In genomic region chr2:172817058-172817745, GRCm38 (mm10) we compare ENCODE assay signal across 23 mouse cellular contexts.
A peak's percentile ranks its signal among the peaks of the same experiment; 100 is the strongest.
DNase-seq lines count a peak whose midpoint lies in the region; ATAC-seq and TF ChIP-seq lines count a peak whose summit lies in the region.
"Had no signal": no experiment of that assay in that cellular context is flagged by ENCODE, and none has a peak within 500 bp of the region (broad histone marks: within the 10 kb centered on the region; RNA-seq: fewer than 3 reads in every experiment).

No protein-coding gene starts in this region.

- 0 out of 2 replicates have a peak, but pooled peaks have one; percentile 15 for ATAC-seq in heart, embryonic 16.5 days (replicated peaks; ENCODE audit: extremely low read depth, insufficient read depth, low FRiP score)
- no peak for ATAC-seq in heart, embryonic 11.5 days (replicated peaks; ENCODE audit: insufficient number of reproducible peaks, low FRiP score, low TSS enrichment)
- 0 out of 2 replicates have a peak, but pooled peaks have one; percentile 53 for ATAC-seq in limb, embryonic 15.5 days (ENCODE audit: insufficient number of reproducible peaks, low FRiP score, low TSS enrichment, low read depth)
- ATAC-seq: forebrain, embryonic 15.5 days; intestine, embryonic 15.5 days had no signal

- H3K27ac ChIP-seq in heart, embryonic 16.5 days (ENCODE audit: low read length), result no peak overlapping the region
- no peak overlapping the region for H3K27ac ChIP-seq in heart, embryonic 11.5 days (ENCODE audit: low read depth, low read length)
- peak overlapping the region; percentile 43; the same call in 1 of the 2 replicates for H3K27ac ChIP-seq in limb, embryonic 15.5 days
- no peak overlapping the region for H3K27ac ChIP-seq in thymus, adult 2 months (ENCODE audit: control insufficient read depth, insufficient read depth, low read length)
- no peak overlapping the region for H3K27ac ChIP-seq in forebrain, embryonic 10.5 days
- H3K27ac ChIP-seq: forebrain, embryonic 15.5 days; hindbrain, embryonic 13.5 days; intestine, embryonic 15.5 days; kidney, embryonic 15.5 days; liver, embryonic 14.5 days; lung, embryonic 15.5 days had no signal

- TF ChIP-seq POLR2A in thymus, adult 2 months (IDR thresholded peaks at IDR 0.05; ENCODE audit: control insufficient read depth, extremely low read depth, insufficient read depth, low read length, poor library complexity), result no peak

- H3K27me3 ChIP-seq in heart, embryonic 16.5 days (ENCODE audit: control insufficient read depth, insufficient read depth, low read length), result peaks cover 2% of the 10 kb centered on the region
- H3K27me3 ChIP-seq in heart, embryonic 11.5 days (ENCODE audit: control insufficient read depth, insufficient read depth, low read length), result peaks cover 7% of the 10 kb centered on the region
- 0 out of 2 replicates have a peak, but pooled peaks cover 6% of the 10 kb centered on the region for H3K27me3 ChIP-seq in limb, embryonic 15.5 days
- H3K27me3 ChIP-seq in thymus, adult 2 months (ENCODE audit: control insufficient read depth, insufficient read depth, low read length), result no peaks in the 10 kb centered on the region
- peaks cover 23% of the 10 kb centered on the region for H3K27me3 ChIP-seq in forebrain, embryonic 10.5 days (ENCODE audit: poor library complexity, severe bottlenecking)
- H3K27me3 ChIP-seq: forebrain, embryonic 15.5 days; intestine, embryonic 15.5 days had no signal

- no peak overlapping the region for H3K4me3 ChIP-seq in heart, embryonic 16.5 days (ENCODE audit: low read length)
- H3K4me3 ChIP-seq in heart, embryonic 11.5 days (ENCODE audit: low read depth, low read length), result no peak overlapping the region
- no peak overlapping the region for H3K4me3 ChIP-seq in limb, embryonic 15.5 days
- no peak overlapping the region for H3K4me3 ChIP-seq in thymus, adult 2 months (ENCODE audit: control insufficient read depth, insufficient read depth, low read length)
- no peak overlapping the region for H3K4me3 ChIP-seq in forebrain, embryonic 10.5 days
- H3K4me3 ChIP-seq: erythroblast, embryonic 14.5 days; forebrain, embryonic 15.5 days; hindbrain, embryonic 13.5 days; intestine, embryonic 15.5 days; kidney, embryonic 15.5 days; lung, embryonic 15.5 days had no signal

- no peak overlapping the region for H3K9ac ChIP-seq in heart, embryonic 16.5 days (ENCODE audit: low read length)
- no peak overlapping the region for H3K9ac ChIP-seq in heart, embryonic 11.5 days (ENCODE audit: low read depth, low read length)
- H3K9ac ChIP-seq in limb, embryonic 15.5 days, result no peak overlapping the region
- H3K9ac ChIP-seq: forebrain, embryonic 15.5 days; hindbrain, embryonic 13.5 days; intestine, embryonic 15.5 days; kidney, embryonic 15.5 days; liver, embryonic 14.5 days; lung, embryonic 15.5 days had no signal

- H3K9me3 ChIP-seq in heart, embryonic 16.5 days (replicated peaks; ENCODE audit: control insufficient read depth, low read length), result peaks cover 6% of the 10 kb centered on the region
- peaks cover 2% of the 10 kb centered on the region; the same call in 1 of the 2 replicates for H3K9me3 ChIP-seq in heart, embryonic 11.5 days (replicated peaks; ENCODE audit: control insufficient read depth, low read length)
- no peaks in the 10 kb centered on the region for H3K9me3 ChIP-seq in limb, embryonic 15.5 days
- H3K9me3 ChIP-seq in forebrain, embryonic 10.5 days, result peaks cover 4% of the 10 kb centered on the region
- H3K9me3 ChIP-seq: forebrain, embryonic 15.5 days; hindbrain, embryonic 13.5 days; intestine, embryonic 15.5 days; kidney, embryonic 15.5 days; lung, embryonic 15.5 days had no signal

- TF ChIP-seq CTCF in thymus, adult 2 months (IDR thresholded peaks at IDR 0.05; ENCODE audit: borderline replicate concordance, control insufficient read depth, extremely low read depth, insufficient read depth, low read length, poor library complexity), result no peak

- WGBS in heart, embryonic 16.5 days, result 66% methylated on average over 8 of the region's 8 CpGs
- WGBS in heart, embryonic 11.5 days (ENCODE audit: insufficient replicate concordance), result 68% methylated on average over 8 of the region's 8 CpGs
- 35% methylated on average over 8 of the region's 8 CpGs for WGBS in limb, embryonic 15.5 days
- WGBS in thymus, adult 2 months, result 21% methylated on average over 8 of the region's 8 CpGs
- WGBS in forebrain, embryonic 10.5 days, result 81% methylated on average over 8 of the region's 8 CpGs

- no peak overlapping the region for H3K4me2 ChIP-seq in heart, embryonic 16.5 days (ENCODE audit: low read depth, low read length)
- H3K4me2 ChIP-seq in heart, embryonic 11.5 days, result no peak overlapping the region
- H3K4me2 ChIP-seq in limb, embryonic 15.5 days, result no peak overlapping the region
- H3K4me2 ChIP-seq: forebrain, embryonic 15.5 days; hindbrain, embryonic 13.5 days; intestine, embryonic 15.5 days; kidney, embryonic 15.5 days; lung, embryonic 15.5 days; midbrain, embryonic 11.5 days had no signal

- DNase-seq in thymus, adult 2 months, result peak; percentile 52
- no peak for DNase-seq in forebrain, embryonic 10.5 days (ENCODE audit: extremely low spot score, low spot score)
- no peak for DNase-seq in left cerebral cortex, postnatal 10 days (ENCODE audit: extremely low spot score in 1 of 2, low spot score in 2 of 2)
- DNase-seq in left cerebral cortex, adult 8-10 months (ENCODE audit: low spot score in 2 of 2), result no peak
- DNase-seq: adrenal gland, postnatal 25 days; cerebellum, adult 11 months; cerebellum, postnatal 14 days; heart, postnatal 14 days; layer of hippocampus, postnatal 36 days; lung, postnatal 4 days; retina, postnatal 1 day had no signal

- no peaks in the 10 kb centered on the region for H3K36me3 ChIP-seq in heart, embryonic 16.5 days (ENCODE audit: control insufficient read depth, insufficient read depth)
- H3K36me3 ChIP-seq in heart, embryonic 11.5 days (ENCODE audit: control insufficient read depth, insufficient read depth, low read length), result no peaks in the 10 kb centered on the region
- no peaks in the 10 kb centered on the region for H3K36me3 ChIP-seq in limb, embryonic 15.5 days
- no peaks in the 10 kb centered on the region for H3K36me3 ChIP-seq in thymus, adult 2 months (ENCODE audit: control insufficient read depth, insufficient read depth, low read length)
- H3K36me3 ChIP-seq in forebrain, embryonic 10.5 days (replicated peaks), result no peaks in the 10 kb centered on the region
- H3K36me3 ChIP-seq: forebrain, embryonic 15.5 days; G1E; hindbrain, embryonic 13.5 days; intestine, embryonic 15.5 days; kidney, embryonic 15.5 days; lung, embryonic 15.5 days had no signal

- H3K4me1 ChIP-seq in heart, embryonic 16.5 days (ENCODE audit: control insufficient read depth, insufficient read depth, low read length), result no peaks in the 10 kb centered on the region
- no peaks in the 10 kb centered on the region for H3K4me1 ChIP-seq in heart, embryonic 11.5 days (ENCODE audit: control insufficient read depth, insufficient read depth, low read length)
- H3K4me1 ChIP-seq in limb, embryonic 15.5 days, result peaks cover 28% of the 10 kb centered on the region
- H3K4me1 ChIP-seq in thymus, adult 2 months (replicated peaks; ENCODE audit: control insufficient read depth, insufficient read depth, low read length), result peaks cover 30% of the 10 kb centered on the region
- peaks cover 16% of the 10 kb centered on the region for H3K4me1 ChIP-seq in forebrain, embryonic 10.5 days
- H3K4me1 ChIP-seq: forebrain, embryonic 15.5 days; intestine, embryonic 15.5 days had no signal

- intact Hi-C loops in left cerebral cortex, postnatal 10 days (cut with DNase I), result no loop called here
